Mouse (Mus musculus): ENCODE measurements around the gene Pter. TPM values are rescaled to one million over a fixed set of nuclear protein-coding genes. Genes with fewer than 3 reads are reported as not detected.

Pter gene
- 3.4 and 5.0 TPM in 2 replicates for polyA plus RNA-seq (2015; fragmentation: Nextera tagmentation; extraction: Ambion mirVana)

DNA sequence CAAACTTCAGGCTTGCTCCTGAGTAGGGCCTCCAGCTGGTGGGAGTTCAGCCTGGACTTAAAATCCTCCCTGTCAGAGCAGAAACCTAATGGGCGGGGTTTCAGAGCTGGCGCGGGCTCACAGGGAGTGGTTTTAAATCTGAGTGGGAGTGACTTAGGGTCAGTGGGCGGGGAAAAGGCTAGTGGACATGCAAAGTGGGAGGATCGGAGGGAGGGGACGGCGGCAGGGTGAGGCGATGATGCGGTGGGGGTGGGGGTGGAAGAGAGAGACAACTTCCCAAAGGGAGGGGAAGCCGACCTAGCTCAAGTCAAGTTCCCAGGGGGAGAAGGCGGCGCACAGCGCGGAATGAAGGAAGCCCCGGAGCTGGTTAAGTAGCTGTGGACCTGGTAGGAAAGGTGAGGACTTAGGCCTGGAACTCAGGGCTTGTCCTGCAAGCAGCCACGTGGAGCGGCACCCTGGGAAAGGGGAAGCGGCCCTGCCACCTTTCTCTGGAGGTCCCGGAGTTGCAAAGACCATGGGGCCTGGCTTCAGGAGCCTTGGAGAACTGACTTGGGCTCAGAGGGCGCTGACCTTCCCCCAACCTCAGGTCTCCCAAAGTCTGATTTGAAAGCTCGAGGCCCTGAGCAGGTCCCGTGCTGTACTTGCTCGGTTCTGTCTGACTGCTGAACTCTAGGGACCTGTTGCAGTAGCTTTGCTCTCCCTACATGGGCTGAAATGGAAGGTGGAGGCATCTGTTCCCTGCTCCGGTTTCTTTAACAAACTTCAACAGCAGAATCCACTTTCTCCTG, at the start of gene Pter:
Gene Pter, plus strand, starts transcription at position 238 of the 788 bp plus-strand sequence.
- H3K4me3 ChIP-seq (ENCODE audit: low read depth, low read length) = peak within 1 kb of the TSS; percentile 30
- peak; percentile 89 for ATAC-seq
- no peak within 1 kb of the TSS for H3K27ac ChIP-seq (ENCODE audit: low read length)
- under 1% methylated on average over 24 of the region's 24 CpGs for WGBS
- H3K36me3 ChIP-seq (ENCODE audit: control insufficient read depth, insufficient read depth, low read length) = no peaks in the 10 kb centered on the region
- peak within 1 kb of the TSS; percentile 23; the same call in 1 of the 2 replicates for H3K9ac ChIP-seq (ENCODE audit: low read depth, low read length)
- peaks cover 6% of the 10 kb centered on the region; the same call in 1 of the 2 replicates for H3K4me1 ChIP-seq (ENCODE audit: control insufficient read depth, insufficient read depth, low read length)
- no peaks in the 10 kb centered on the region for H3K9me3 ChIP-seq (replicated peaks; ENCODE audit: control insufficient read depth, low read length, poor library complexity, severe bottlenecking)
- peak within 1 kb of the TSS; percentile 58 for H3K4me2 ChIP-seq (ENCODE audit: low read length)
- H3K27me3 ChIP-seq (ENCODE audit: control insufficient read depth, insufficient read depth, low read depth, low read length) = no peaks in the 10 kb centered on the region

- Histone ChIP-seq H3K27ac (ENCODE audit: low read length) (no peak overlapping the region), H3K4me2 (ENCODE audit: low read length) (no peak overlapping the region), H3K4me3 (ENCODE audit: low read depth, low read length) (no peak overlapping the region), H3K4me1 (ENCODE audit: control insufficient read depth, insufficient read depth, low read length) (no peaks in the 10 kb centered on the region), H3K9ac (ENCODE audit: low read depth, low read length) (no peak overlapping the region), H3K27me3 (ENCODE audit: control insufficient read depth, insufficient read depth, low read depth, low read length) (no peaks in the 10 kb centered on the region), H3K9me3 (replicated peaks; ENCODE audit: control insufficient read depth, low read length, poor library complexity, severe bottlenecking) (no peaks in the 10 kb centered on the region), H3K36me3 (ENCODE audit: control insufficient read depth, insufficient read depth, low read length) (no peaks in the 10 kb centered on the region)
- ATAC-seq = no peak
- 64% methylated on average over 1 of the region's 1 CpGs for WGBS
Observed at GRCm38 (mm10) chr2:12874232-12874631, 49.6 kb upstream of the Pter start.

DNA sequence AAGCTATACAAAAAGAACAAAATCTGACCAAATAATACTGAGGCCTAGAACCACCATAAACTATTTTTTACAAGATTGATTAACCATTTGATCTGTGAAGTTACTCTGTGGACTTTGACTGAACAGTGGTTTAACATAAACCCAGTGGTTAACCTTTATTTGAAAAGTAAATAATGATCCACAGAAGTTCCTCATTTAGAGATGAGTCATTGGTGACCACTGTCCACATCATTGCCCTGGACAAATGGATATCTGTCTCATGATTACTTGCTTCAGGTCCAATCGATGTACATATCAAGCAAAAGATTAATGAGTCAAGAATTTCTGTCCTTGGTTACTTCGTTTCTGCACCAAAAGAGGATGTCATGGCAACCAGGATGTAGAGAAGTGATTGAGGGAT, 44.3 kb upstream of the Pter start:
- no peaks in the 10 kb centered on the region for H3K27me3 ChIP-seq (ENCODE audit: control insufficient read depth, insufficient read depth, low read depth, low read length)
- 79% methylated on average over 2 of the region's 2 CpGs for WGBS
- ATAC-seq = no peak

GRCm38 (mm10) chr2:12881009-12881408, 42.8 kb upstream of the Pter start:
- H3K9ac ChIP-seq (ENCODE audit: low read depth, low read length) = no peak overlapping the region
- no peak overlapping the region for H3K27ac ChIP-seq (ENCODE audit: low read length)
- no peaks in the 10 kb centered on the region for H3K9me3 ChIP-seq (replicated peaks; ENCODE audit: control insufficient read depth, low read length, poor library complexity, severe bottlenecking)
- no peak overlapping the region for H3K4me2 ChIP-seq (ENCODE audit: low read length)
- H3K27me3 ChIP-seq (ENCODE audit: control insufficient read depth, insufficient read depth, low read depth, low read length) = no peaks in the 10 kb centered on the region
- no peaks in the 10 kb centered on the region for H3K36me3 ChIP-seq (ENCODE audit: control insufficient read depth, insufficient read depth, low read length)
- WGBS = 97% methylated on average over 1 of the region's 1 CpGs
- H3K4me3 ChIP-seq (ENCODE audit: low read depth, low read length) = no peak overlapping the region
- no peak for ATAC-seq
- H3K4me1 ChIP-seq (ENCODE audit: control insufficient read depth, insufficient read depth, low read length) = no peaks in the 10 kb centered on the region

More for the DNA sequence above, 44.3 kb upstream of the Pter start:
- H3K9ac ChIP-seq (ENCODE audit: low read depth, low read length) = no peak overlapping the region
- no peak overlapping the region for H3K27ac ChIP-seq (ENCODE audit: low read length)
- H3K9me3 ChIP-seq (replicated peaks; ENCODE audit: control insufficient read depth, low read length, poor library complexity, severe bottlenecking) = no peaks in the 10 kb centered on the region
- no peak overlapping the region for H3K4me3 ChIP-seq (ENCODE audit: low read depth, low read length)
- no peaks in the 10 kb centered on the region for H3K36me3 ChIP-seq (ENCODE audit: control insufficient read depth, insufficient read depth, low read length)
- no peak overlapping the region for H3K4me2 ChIP-seq (ENCODE audit: low read length)
- no peaks in the 10 kb centered on the region for H3K4me1 ChIP-seq (ENCODE audit: control insufficient read depth, insufficient read depth, low read length)

DNA sequence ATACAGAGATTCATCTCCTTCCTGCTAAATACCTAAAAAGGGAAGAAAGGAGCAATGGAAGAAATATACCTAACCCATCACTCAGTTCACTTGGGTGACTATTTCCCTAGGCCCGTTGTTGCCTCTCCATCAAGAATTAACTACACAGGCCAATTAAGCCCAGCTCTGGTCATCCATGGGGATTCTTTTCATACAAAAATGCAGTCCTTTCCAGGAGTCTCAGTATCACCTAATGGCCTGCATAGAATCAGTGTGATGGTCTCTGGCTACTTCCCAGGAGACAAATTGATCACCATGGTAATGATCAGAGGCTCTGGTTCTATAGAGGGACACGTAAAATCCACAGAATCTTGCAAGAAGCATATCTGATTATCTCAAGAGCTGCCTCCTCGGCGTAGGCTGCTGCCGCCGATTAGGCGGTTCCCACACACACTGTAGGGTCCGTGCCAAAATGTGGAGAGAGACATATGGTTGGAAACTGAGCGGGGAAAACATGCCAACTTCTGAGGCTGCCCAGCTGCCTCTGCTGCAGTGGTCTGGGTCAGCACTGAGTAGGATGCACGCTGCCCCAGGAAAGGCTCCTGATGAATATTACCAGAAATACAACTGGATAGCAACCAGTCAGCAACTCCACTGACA, 40.4 kb upstream of the Pter start:
- H3K36me3 ChIP-seq (ENCODE audit: control insufficient read depth, insufficient read depth, low read length) = no peaks in the 10 kb centered on the region
- no peak overlapping the region for H3K4me2 ChIP-seq (ENCODE audit: low read length)
- no peak overlapping the region for H3K4me3 ChIP-seq (ENCODE audit: low read depth, low read length)
- no peaks in the 10 kb centered on the region for H3K27me3 ChIP-seq (ENCODE audit: control insufficient read depth, insufficient read depth, low read depth, low read length)
- WGBS = 68% methylated on average over 10 of the region's 10 CpGs
- H3K4me1 ChIP-seq (ENCODE audit: control insufficient read depth, insufficient read depth, low read length) = no peaks in the 10 kb centered on the region
- peak; percentile 85 for ATAC-seq
- no peak overlapping the region for H3K9ac ChIP-seq (ENCODE audit: low read depth, low read length)
- no peak overlapping the region for H3K27ac ChIP-seq (ENCODE audit: low read length)
- no peaks in the 10 kb centered on the region for H3K9me3 ChIP-seq (replicated peaks; ENCODE audit: control insufficient read depth, low read length, poor library complexity, severe bottlenecking)

GRCm38 (mm10) chr2:12887015-12887414, 36.8 kb upstream of the Pter start:
- Histone ChIP-seq H3K27me3 (ENCODE audit: control insufficient read depth, insufficient read depth, low read depth, low read length) (no peaks in the 10 kb centered on the region), H3K36me3 (ENCODE audit: control insufficient read depth, insufficient read depth, low read length) (no peaks in the 10 kb centered on the region), H3K4me1 (ENCODE audit: control insufficient read depth, insufficient read depth, low read length) (no peaks in the 10 kb centered on the region), H3K9me3 (replicated peaks; ENCODE audit: control insufficient read depth, low read length, poor library complexity, severe bottlenecking) (no peaks in the 10 kb centered on the region), H3K27ac (ENCODE audit: low read length) (no peak overlapping the region), H3K4me2 (ENCODE audit: low read length) (no peak overlapping the region), H3K9ac (ENCODE audit: low read depth, low read length) (no peak overlapping the region), H3K4me3 (ENCODE audit: low read depth, low read length) (no peak overlapping the region)
- no peak for ATAC-seq
- WGBS = 63% methylated on average over 2 of the region's 2 CpGs

GRCm38 (mm10) chr2:12905786-12906185, 18.1 kb upstream of the Pter start:
- ATAC-seq = no peak
- WGBS = 94% methylated on average over 1 of the region's 1 CpGs
- H3K4me3 ChIP-seq (ENCODE audit: low read depth, low read length) = no peak overlapping the region

DNA sequence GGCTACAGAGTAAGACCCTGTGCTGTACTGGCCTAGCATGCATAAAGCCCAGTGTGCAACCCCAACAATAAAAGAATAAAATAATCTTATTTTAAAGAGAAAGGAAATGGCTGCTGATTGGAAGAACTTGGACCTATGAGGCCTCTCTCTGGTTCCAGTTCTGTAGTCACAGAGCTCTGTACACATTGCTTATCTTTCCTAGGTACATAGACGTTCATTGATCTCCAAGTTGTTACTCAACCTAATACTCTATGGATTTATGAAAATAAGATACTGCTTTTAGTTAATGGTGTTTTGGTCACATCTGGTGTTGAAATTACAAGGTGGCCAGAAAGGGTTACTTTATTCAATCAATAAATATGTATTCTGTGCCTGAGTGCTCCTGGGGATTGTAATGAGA, 1.8 kb downstream of the Pter start:
- no peak for ATAC-seq
- Histone ChIP-seq H3K4me2 (ENCODE audit: low read length) (no peak overlapping the region), H3K4me3 (ENCODE audit: low read depth, low read length) (no peak overlapping the region), H3K27me3 (ENCODE audit: control insufficient read depth, insufficient read depth, low read depth, low read length) (no peaks in the 10 kb centered on the region), H3K9me3 (replicated peaks; ENCODE audit: control insufficient read depth, low read length, poor library complexity, severe bottlenecking) (no peaks in the 10 kb centered on the region), H3K4me1 (ENCODE audit: control insufficient read depth, insufficient read depth, low read length) (peaks cover 6% of the 10 kb centered on the region; the same call in 1 of the 2 replicates), H3K36me3 (ENCODE audit: control insufficient read depth, insufficient read depth, low read length) (no peaks in the 10 kb centered on the region), H3K9ac (ENCODE audit: low read depth, low read length) (no peak overlapping the region), H3K27ac (ENCODE audit: low read length) (no peak overlapping the region)
- WGBS = 89% methylated on average over 1 of the region's 1 CpGs

More at GRCm38 (mm10) chr2:12905786-12906185, 18.1 kb upstream of the Pter start:
- no peaks in the 10 kb centered on the region for H3K4me1 ChIP-seq (ENCODE audit: control insufficient read depth, insufficient read depth, low read length)
- no peaks in the 10 kb centered on the region for H3K9me3 ChIP-seq (replicated peaks; ENCODE audit: control insufficient read depth, low read length, poor library complexity, severe bottlenecking)
- no peak overlapping the region for H3K4me2 ChIP-seq (ENCODE audit: low read length)
- no peaks in the 10 kb centered on the region for H3K36me3 ChIP-seq (ENCODE audit: control insufficient read depth, insufficient read depth, low read length)
- H3K9ac ChIP-seq (ENCODE audit: low read depth, low read length) = no peak overlapping the region
- H3K27ac ChIP-seq (ENCODE audit: low read length) = no peak overlapping the region
- no peaks in the 10 kb centered on the region for H3K27me3 ChIP-seq (ENCODE audit: control insufficient read depth, insufficient read depth, low read depth, low read length)

DNA sequence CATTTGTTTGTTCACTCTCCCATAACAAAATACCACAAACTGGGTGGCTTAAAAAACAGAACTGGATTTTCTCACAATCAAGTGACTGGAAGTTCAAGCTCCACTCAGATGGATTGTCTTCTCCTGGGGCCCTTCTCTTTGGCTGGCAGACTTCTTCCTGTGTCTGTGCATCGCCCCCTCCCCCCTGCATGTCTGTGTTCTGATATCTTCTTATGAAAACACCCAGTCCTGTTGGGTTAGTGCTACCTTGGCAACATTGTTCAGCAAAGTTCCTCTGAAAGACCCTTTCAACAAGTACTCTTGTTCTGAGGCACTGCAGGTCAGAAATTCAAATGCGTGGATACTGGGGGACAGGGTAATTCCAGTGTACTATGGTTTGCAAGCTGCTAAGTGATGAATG, 6.5 kb downstream of the Pter start:
- ATAC-seq = no peak
- H3K27me3 ChIP-seq (ENCODE audit: control insufficient read depth, insufficient read depth, low read depth, low read length) = no peaks in the 10 kb centered on the region
- no peaks in the 10 kb centered on the region for H3K36me3 ChIP-seq (ENCODE audit: control insufficient read depth, insufficient read depth, low read length)
- no peak overlapping the region for H3K4me3 ChIP-seq (ENCODE audit: low read depth, low read length)
- no peaks in the 10 kb centered on the region for H3K4me1 ChIP-seq (ENCODE audit: control insufficient read depth, insufficient read depth, low read length)
- H3K27ac ChIP-seq (ENCODE audit: low read length) = no peak overlapping the region
- WGBS = 80% methylated on average over 2 of the region's 2 CpGs
- no peaks in the 10 kb centered on the region for H3K9me3 ChIP-seq (replicated peaks; ENCODE audit: control insufficient read depth, low read length, poor library complexity, severe bottlenecking)
- no peak overlapping the region for H3K4me2 ChIP-seq (ENCODE audit: low read length)
- no peak overlapping the region for H3K9ac ChIP-seq (ENCODE audit: low read depth, low read length)
